Mouse (Mus musculus): ENCODE measurements at regions not wholly inside any gene's neighbourhood (a gene's known extent, or its start where the extent isn't known, plus 50 kb on each side); places are given as distances from the start of the nearest gene placed in this dataset.

DNA sequence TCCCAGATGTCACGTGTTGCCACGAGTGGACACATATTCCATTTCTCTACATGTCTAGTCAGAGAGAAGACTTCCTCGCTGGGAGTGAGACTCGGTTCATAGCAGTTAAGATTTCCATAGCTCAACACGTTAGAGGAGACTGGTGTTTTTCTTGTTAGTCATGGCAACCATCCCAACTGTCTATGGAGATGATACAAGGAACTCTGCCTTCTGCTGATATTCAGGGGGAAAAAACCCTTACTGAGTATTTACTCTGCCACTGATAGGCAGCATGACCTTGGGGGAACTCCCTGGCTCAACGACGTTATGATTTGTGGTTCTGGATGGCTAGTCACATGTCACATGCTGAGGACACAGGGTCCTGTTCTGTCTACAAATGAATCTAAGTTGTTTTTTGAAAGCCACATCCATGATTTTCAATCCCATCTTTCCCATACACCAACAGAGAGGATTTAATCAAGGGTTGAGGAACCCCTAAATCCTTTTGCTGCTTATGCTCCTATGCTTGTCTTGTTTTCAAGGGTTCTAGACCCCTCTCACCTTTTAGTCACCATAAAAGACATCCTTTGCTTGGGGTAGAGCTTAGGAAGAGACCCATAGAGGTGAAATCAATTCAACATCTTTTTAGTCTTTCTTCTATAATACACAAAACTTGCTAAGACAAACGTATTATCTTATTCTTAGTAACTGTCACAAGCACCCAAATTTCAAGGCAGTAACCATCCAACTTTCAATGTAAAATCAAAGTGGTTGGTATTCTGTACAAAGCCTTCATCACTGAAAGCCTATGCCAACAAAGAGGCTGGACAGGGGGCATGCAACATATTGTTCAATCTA, 50.2 kb upstream of the Adtrp start:
- Histone ChIP-seq H3K27me3 (ENCODE audit: control insufficient read depth in 1 of 2, insufficient read depth in 2 of 2, low read length in 2 of 2) (no peaks in the 10 kb centered on the region), H3K9me3 (replicated peaks; ENCODE audit: insufficient read depth, low read length) (no peaks in the 10 kb centered on the region), H3K27ac (ENCODE audit: control insufficient read depth, low read depth, low read length) (no peak overlapping the region), H3K9ac (ENCODE audit: control insufficient read depth, low read depth, low read length, poor library complexity, severe bottlenecking) (no peak overlapping the region), H3K79me2 (ENCODE audit: control insufficient read depth, insufficient read depth, low read length, poor library complexity) (no peaks in the 10 kb centered on the region), H3K36me3 (ENCODE audit: control insufficient read depth in 1 of 2, insufficient read depth in 2 of 2, low read length in 2 of 2) (no peaks in the 10 kb centered on the region), H3K4me1 (ENCODE audit: control insufficient read depth in 1 of 2, insufficient read depth in 2 of 2, low read length in 2 of 2) (no peaks in the 10 kb centered on the region), H3K4me3 (ENCODE audit: control insufficient read depth in 1 of 2, insufficient read depth in 1 of 2, low read depth in 2 of 2, low read length in 2 of 2) (no peak overlapping the region)
- TF ChIP-seq GATA1 (IDR thresholded peaks at IDR 0.05; ENCODE audit: low read depth, low read length) (no peak), ZC3H11A (IDR thresholded peaks at IDR 0.05; ENCODE audit: low read depth, low read length) (no peak), BHLHE40 (IDR thresholded peaks at IDR 0.05; ENCODE audit: borderline replicate concordance, low read depth, low read length) (no peak), RAD21 (IDR thresholded peaks at IDR 0.05; ENCODE audit: low read depth, low read length) (no peak), CHD2 (IDR thresholded peaks at IDR 0.05; ENCODE audit: low read length) (no peak)
- DNase-seq (ENCODE audit: low read depth, low spot score): no peak
